Mouse (Mus musculus): ENCODE data around the gene C3ar1. TPM values are rescaled to one million over a fixed set of nuclear protein-coding genes. Genes with fewer than 3 reads are reported as not detected.

C3ar1 gene
- polyA plus RNA-seq, 1 experiment = 6.4 TPM

DNA sequence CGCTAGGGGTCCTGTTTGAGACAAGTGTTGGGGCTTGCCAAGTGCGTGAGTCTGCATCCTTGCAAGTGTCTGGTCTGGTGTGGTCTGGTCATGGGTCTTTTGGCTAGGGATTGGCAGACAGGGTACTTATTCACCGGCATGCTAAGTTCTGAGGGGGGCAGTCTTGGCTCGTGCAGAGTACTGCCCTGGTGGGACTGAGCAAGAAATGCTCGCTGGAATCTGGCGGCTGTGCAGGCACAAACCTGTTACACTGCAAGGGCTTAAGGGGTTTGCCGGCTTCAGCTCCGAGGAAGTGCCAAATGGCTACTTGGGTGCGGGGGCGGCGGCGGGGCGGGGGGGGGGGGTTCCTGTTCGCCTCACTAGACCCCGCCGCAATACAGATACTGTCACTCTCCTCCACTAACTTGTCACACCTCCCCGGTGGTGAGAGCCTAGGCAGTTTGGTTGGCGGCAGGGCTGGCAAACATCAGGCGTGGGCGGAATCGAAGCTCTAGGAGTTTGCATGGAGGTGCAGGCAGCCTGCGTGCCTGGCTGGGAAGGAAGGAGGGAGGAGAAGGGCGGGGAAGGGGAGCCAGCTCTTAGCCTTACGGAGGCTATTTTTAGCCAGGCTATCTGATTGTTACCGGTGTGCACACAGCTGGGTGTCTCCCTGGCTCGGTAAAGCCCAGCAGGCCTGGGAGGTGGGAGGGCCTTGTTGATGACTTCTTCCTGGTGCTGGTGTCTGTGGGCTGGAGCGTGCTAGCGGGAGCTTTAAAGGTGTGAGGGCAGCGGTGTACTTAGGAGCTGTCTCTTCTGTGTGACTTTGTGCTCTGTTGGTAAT is 29.8 kb downstream of the C3ar1 start:
- peak; percentile 51 for DNase-seq (ENCODE audit: low spot score)

DNA sequence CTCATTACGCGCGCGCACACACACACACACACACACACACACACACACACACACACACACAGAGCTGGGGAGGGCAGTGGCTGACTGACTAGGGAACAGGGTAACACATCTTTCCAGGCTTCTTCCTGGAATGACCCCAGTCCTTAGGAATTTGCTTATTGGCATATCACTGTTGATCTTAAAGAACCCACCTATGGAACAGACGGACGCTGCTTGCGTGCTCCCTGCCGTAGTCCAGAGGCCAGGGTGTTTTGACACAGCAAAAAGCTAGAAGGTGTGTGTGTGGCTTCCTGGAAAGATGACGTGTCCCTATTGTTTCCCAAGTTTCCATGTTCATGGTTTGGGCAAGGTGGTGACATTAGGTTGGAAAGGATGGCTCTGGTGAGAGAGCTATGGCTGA is 30.8 kb downstream of the C3ar1 start:
- DNase-seq (ENCODE audit: low spot score) = no peak

DNA sequence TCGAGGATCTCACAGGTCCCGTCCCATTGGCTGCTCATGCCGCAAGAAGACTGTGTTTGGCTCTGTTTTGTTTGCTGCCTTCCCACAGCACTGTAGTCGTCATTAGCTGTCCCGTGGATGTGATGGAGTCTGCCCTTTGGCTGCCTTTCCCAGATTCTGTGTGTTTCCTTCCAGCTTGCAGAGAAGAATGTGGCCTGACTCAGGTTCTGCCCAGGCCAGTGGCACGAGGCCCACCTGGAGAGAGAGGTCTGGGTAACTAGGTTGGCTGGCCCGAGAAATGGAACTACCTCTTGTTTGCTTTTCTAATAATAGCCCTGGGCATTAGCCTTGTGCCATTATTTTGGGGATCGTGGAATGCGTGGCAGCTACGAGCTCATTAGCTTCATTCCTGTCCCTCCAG is 31.9 kb downstream of the C3ar1 start:
- no peak for DNase-seq (ENCODE audit: low spot score)

DNA sequence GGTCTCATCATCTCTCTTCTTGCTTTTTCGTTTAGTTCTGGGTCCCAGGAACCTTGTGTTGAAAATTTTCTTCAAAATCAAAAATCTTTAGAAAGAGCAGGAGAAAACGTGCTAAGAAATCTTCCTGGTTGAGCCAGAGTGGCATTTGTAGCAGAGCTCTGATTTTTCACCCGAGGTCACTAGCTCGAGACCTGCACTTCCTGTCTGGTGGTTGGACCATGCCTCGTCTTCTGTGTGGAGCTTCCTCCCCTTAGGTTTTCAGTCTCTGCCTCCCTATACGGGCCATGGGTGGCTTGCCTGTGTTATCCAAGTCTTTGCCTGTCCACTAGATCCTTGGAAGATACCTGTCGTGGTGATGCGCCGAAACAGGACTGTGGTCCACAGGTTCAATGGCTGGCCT is 34.1 kb downstream of the C3ar1 start:
- DNase-seq (ENCODE audit: low spot score) = no peak

DNA sequence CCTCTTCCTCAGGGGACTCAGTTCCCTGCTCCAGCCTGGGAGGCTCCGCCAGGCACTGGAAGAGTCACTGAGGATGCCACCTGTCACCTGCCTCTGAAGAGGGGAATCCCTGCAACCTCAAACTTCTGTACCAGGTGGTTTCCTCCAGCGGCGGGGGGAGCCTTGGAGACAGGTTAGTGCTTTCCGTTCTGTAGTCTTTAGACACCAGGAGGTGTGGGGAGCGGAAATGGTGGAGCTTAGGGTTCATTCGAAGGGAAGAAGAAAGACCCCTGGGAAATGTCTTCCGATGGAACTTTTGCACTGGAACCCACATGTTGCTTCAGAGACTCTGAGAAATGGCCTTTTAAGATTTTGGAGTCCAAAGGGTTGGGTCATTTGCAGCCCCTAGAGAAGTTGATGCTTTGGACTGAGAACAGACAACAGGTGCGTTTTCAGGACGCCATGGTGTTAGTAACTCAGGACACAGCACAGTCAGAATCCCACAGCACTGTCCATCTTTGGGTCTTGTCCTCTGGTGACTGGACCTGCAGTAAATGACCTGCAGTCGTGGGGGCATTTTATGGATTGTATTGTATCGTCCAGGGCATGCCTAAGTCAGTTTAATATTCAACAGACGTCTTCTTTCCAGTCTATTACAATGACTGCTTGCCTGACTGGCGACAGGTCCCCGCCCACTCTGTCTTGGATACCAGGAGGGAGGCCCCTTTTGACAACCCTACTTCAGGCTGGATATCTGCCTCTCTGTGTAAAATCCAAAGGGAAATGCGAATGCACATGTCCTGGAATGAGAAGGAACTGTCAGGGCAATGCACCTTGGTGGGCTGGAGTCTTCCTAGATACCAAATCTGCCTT is 34.9 kb downstream of the C3ar1 start:
- DNase-seq (ENCODE audit: low spot score) = no peak

DNA sequence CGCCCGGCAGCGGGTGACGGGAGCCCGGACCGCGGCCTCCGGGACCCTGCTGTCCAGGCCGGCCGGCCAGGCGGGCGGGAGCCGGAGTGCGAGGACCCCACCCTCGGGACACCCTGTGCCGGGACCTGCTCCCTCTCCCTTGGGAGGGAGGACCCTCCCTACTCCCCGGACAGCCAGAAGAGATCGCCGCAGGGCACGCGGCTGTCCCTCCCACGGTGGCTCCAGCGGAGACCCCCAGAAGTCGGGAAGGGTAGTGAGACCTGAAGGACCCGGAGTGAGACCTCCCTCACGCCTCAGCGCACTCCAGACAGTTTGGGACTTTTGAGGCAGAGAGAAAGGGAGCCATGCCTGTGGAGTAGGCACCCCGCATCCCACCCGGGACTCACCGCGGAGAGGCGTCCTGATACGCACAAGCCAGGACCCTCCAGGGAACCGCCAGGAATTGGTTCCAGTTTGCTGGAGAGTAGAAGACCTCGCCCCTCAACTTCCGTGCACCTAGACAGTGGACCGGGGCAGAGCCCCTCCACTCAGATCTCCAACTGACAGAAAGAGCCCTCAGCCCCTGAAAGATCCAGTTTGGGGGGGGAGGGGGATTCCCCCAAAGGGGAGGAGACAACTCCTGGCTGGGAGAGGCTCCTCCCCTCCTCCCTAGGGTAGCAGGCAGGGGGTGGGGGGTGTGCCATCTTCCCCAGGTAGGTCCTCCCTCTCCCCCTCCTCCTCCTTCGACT is 35.7 kb downstream of the C3ar1 start:
- DNase-seq (ENCODE audit: low spot score) = no peak

DNA sequence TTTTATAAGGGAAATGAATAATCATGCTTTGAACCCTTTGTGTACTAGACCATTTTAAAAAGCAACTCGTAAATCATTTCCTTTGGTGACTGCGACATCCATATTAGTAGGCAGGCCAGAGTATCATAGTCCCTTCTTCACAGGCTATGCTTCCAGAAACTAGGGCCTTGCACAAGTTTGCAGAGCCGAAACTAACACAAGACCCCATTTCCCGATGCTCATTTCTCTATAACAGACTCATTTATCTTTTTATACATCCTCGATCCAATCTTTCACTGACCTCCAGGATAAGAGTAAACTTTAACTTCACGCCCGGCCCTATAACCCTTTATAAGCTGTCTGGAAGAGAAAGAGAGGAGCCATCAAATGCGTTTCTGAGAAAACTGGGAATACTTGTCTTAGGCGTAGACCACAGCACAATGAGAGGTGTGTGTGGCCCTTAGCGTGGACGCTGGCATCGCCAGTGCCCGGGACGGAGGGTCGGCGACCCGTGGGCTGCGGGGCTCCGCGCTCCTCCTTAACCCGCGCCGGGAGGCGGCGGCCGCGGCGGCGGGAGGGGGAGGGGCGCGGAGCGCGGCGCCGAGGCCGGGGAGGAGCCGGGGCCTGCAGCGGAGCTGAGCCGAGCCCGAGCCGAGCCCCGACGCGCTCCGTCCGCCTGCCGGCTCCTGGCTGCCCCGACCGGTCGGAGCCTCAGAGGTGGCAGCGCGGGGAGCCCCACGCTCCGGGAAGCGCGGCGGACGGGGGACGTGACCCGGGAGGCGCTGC is 36.5 kb downstream of the C3ar1 start, which contains the start of gene Foxj2:
Gene Foxj2 (plus strand): TSS at position 609 of the 765 bp plus-strand sequence.
- DNase-seq (ENCODE audit: low spot score) = peak; percentile 75

DNA sequence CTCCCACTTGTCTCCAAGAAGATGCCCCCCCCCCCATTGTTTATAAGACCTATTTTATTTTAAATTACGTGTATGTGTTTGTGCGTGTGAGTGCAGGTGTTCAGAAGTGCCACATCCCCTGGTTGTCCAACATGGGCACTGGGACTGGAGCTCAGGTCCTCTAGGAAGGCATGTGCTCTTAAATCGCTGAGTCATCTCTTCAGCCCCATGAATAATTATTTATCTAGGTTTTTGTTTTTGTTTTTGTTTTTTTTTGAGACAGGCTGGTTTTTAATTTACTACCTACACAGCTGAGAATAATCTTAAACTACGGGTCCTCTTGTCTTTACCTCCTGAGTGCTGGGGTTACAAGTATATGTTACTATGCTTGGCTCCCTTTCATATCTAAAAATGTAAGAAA is 42.3 kb downstream of the C3ar1 start:
- DNase-seq (ENCODE audit: low spot score) = no peak

DNA sequence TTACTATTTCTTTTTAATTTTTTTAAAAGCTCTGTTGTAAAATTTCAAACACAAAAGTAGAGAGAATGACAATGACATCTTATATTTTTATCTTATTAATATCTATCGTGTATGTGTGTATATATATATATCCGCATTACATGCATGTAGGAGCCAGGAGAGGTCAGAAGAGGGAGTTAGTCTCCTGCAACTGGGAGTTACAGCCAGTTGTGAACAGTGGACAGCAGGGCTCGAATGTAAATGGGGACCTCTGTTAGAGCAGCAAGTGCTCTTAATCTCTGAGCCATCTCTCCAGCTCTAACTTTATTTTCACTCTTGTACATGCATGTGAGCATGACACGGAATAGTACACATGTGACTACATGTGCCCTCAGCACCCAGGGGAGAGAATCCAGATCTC is 43.2 kb downstream of the C3ar1 start:
- no peak for DNase-seq (ENCODE audit: low spot score)

DNA sequence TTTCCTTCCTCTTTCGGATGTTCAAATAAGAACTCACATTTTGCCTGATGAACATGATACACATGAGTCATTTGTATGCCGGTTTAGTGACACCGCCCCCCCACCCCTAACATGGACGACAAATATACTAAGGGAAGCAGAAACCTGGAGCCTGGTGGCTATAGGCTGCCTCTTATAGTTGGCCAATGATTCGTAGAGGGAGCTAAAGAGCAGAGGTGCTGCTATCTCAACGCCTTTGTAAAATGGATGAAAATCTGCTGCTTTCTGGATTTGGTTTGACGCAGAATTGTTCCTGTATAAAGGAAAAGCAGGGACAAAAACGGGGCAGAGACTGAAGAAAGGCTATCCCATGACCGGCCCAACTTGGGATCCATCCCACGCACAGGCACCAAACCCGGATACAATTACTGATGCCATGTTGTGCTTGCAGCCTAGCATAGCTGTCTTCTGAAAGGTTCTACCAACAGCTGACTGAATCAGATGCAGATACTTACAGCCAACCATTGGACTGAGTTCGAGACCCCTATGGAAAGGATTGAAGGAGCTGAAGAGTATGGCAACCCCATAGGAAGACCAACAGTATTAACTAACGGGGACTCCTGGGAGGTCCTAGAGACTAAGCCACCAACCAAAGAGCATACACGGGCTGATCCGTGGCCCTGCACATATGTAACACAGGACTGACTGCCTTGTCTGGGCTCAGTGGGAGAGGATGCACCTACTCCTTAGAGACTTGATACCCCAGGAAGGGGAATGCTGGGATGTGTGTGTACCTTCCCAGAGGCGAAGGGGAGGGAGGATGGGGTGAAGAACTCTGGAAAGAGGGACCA is 44.0 kb downstream of the C3ar1 start:
- no peak for DNase-seq (ENCODE audit: low spot score)

DNA sequence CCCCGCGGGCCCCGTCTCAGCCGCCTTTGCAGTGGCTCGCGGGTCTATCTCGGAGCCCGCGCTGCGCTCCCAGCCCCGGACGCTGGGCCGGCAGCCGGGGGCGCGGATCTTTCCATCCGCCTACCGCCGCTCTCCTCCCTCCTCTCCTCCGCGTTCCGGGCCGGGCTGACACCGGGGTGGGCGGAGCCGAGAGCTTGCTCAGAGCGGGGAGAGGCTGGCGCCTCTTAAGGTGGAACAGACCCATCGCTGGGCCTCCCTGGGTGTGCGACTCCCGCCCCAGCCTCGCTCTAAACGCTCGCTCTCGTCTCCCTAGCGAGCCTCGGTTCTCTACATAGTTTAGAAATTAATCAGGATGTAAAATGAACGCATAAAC is 44.7 kb downstream of the C3ar1 start:
- no peak for DNase-seq (ENCODE audit: low spot score)

DNA sequence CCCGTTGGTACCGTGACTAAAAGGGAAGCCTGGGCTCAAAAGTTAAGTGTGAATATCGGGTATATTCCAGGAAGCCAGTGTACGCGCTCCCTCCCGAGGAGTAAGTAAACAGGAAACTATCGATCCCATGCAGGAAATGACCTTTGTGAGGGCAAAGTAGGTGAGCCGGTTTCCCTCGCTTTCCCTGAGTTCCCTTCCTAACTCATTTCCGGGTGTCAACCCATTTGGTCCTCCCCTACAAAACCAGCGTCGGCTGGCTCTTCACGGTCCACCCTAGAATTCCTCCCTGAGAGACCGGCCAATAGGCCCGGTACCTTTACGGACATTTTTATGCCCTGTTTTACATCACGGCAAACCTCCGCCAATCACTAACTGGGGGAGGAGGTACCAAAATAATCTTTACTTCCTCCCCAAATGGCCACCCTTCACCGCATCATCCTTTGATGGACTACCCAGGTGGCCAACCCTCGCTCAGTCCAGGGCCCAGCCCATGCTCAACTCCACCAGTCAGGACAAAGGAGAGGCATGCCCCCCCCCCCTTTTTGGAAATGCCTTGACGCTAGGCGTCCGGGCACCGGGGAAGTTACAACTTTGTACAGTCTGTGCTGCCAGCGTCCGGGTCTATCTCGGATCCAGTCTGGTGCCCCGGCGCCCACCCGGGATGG is 45.2 kb downstream of the C3ar1 start:
- DNase-seq (ENCODE audit: low spot score) = peak; percentile 90

DNA sequence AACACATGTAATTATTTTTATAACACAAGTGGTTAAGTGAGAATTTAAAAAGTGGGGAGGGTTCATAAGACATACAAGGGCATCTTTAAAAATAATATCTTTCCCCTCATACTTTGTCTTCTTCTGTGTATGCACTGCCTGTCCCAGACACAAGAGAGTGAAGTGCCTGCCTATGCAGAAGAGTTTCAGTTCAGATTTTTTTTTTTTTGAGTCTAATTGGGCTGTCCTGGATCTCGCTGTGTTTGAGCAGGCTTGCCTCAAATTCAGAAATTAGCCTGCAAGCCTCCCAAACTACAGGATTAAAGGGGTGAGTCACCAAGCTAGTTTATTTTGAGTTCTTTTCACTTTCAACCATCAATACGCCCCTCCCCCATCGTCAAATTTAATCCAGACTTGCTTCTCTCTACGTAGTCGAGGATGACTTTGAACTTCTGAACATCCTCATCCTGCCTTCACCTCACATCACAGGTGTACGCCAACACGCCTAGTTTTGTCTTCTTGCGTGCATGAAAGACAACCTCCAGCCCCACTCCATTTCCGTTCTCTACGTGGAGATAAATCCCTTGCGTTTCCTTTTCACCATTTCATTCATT is 45.8 kb downstream of the C3ar1 start:
- DNase-seq (ENCODE audit: low spot score) = no peak

DNA sequence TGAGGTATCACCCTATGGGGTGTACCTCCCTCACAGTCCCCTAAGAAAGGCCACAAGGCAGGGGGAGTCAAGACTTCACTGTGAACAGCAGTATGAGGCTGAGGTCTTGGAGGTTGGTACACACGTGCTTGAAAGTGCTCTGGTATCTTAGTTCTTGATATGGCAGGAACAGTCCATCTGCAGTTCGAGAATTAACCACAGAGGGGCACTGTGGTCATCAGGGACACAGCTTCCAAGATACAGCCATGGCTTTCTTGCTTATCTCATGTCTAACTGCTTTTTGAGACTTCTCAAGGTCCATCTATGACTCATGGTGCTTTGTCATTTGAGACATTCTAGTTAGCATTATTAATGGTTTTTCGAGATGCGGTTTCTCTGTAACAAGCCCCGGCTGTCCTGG is 51.5 kb downstream of the C3ar1 start:
- DNase-seq (ENCODE audit: low spot score) = no peak

DNA sequence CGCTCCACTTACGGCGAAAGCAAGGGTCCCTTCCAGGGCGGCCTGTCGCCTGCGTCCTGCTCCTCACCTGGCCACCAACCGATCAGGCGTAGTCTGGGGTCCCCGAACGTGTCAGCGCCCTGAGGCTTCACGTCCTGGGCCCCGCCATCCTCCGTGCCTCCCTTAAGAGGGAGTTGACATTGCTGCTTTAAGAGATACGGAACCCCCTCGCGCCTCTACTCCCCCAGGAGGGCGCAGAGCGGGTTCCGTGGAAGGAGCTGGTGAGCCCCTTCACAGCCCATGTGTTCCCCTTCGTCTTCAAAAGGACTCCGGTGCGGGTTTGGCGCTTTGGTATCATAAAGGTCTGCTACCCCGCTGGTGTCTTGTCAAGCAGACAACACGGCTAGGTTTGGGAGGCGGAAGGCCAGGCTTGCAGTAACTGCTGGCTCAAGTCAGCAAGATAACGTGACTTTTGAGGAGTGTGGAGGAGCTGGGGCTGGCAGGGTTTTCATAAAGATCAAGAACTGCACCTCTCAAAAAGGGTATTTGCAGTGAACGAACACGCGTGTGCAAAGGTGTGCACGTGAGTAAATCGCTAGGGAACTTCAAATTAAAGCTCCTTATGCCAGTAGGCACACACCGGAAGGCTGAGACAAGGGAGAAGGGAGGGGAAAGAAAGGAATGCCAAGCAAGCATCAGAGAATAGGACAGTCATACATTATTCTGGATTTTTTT is 54.0 kb downstream of the C3ar1 start:
- DNase-seq (ENCODE audit: low spot score) = peak; percentile 41

DNA sequence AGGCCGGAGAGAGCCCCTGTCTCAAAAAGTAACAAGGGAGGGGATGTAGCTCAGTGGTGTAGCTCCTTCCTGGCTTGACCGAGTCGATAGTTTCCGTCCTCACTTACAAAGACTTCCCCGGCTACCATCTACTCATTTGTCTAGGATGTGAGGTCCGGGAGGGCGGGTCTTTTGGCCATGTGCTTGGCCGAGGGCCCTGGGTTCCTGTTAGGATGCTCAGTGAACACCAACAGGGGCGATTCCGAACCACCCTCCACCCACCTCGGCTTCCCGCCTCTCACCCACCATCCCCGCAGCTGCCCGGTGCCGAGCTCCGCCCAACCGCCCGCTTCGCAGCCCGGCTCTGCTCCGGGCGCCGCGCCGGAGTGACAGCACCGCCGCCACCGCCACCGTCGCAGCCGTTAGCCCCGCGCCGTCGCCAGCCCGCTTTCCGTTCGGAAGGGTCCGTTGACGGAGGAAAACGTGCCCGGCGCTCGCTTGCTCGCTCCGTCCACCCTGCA is 54.6 kb downstream of the C3ar1 start, which contains the start of gene Slc2a3:
Gene Slc2a3 (minus strand): TSS at position 340 of the 500 bp plus-strand sequence.
- no peak for DNase-seq (ENCODE audit: low spot score)

DNA sequence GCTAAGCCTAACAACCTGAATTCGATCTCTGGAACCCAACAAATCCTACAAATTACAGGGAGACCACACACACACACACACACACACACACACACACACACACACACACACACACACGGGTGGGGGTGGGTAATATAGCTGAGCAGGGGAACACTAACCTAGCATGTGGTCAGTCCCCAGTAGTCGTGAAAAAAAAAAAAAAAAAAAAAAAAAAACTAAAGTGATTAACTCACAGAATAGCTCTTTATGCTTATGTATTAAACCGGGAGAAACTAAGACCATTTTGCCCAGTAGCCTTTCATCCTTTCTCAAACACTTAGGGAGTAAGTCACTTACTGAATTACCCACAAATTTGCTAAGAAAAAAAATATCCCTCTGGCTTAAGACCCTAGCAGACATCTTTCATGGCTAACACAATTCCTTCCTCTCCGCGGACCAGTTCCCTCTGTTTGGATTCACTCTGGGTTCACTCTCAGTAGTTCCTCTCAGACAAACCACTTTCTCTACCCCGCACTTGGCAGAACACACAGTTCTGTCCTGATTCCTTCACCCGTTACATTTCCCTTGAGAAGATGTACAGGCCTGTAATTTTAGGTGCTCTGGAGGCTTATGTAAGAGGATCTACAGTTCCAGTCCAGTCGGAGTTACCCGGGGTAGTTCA is 55.2 kb downstream of the C3ar1 start:
- no peak for DNase-seq (ENCODE audit: low spot score)
